24 mouse cellular contexts compared by ENCODE assay signal in the genomic region with DNA sequence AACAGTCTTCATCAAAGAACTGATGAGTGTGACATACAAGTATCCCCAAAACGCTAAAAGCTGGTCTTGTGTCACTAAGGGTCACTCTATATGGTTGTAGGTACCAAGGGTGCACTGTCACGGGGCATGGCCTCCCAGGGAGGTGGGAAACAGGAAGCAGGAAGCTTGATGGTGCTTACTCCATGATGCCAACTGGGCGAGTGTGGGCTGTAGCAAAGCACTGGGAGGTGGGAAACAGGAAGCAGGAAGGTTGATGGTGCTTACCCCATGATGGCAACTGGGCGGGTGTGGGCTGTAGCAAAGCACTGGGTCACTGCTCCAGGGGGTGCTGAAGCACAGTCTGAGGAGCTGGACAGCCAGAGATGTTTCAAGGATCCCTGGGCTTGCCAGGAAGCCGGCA.
A peak's percentile ranks its signal among the peaks of the same experiment; 100 is the strongest.
DNase-seq lines count a peak whose midpoint lies in the region; ATAC-seq and TF ChIP-seq lines count a peak whose summit lies in the region.
"Had no signal": no experiment of that assay in that cellular context is flagged by ENCODE, and none has a peak within 500 bp of the region (broad histone marks: within the 10 kb centered on the region; RNA-seq: fewer than 3 reads in every experiment).

No protein-coding gene starts in this region.

- peak; percentile 2 for DNase-seq in splenic B cell, adult 2 months (ENCODE audit: low read depth, low spot score)
- DNase-seq in T-cell, adult 2 months (ENCODE audit: low spot score), result no peak
- DNase-seq in left cerebral cortex, postnatal 36 days (ENCODE audit: low spot score in 2 of 2), result no peak
- no peak for DNase-seq in kidney, adult 2 months
- DNase-seq: adrenal gland, adult 8-10 months; adrenal gland, postnatal 14 days; adrenal gland, postnatal 36 days; cerebellum, adult 11-12 months; cerebellum, adult 2 months; cerebellum, adult 9-10 months; cerebellum, postnatal 10 days; cerebellum, postnatal 25 days; embryo, embryonic 11 days had no signal

- no peak for TF ChIP-seq POLR2A in kidney, adult 2 months (IDR thresholded peaks at IDR 0.05; ENCODE audit: low read depth, low read length)

- intact Hi-C loops in left cerebral cortex, postnatal 36 days (cut with DNase I), result no loop called here

- no peaks in the 10 kb centered on the region for H3K36me3 ChIP-seq in splenic B cell, adult 2 months (ENCODE audit: control insufficient read depth, insufficient read depth, low read length, poor library complexity, severe bottlenecking)
- no peaks in the 10 kb centered on the region for H3K36me3 ChIP-seq in kidney, adult 2 months (ENCODE audit: control insufficient read depth, insufficient read depth, low read length)
- H3K36me3 ChIP-seq: embryonic facial prominence, embryonic 13.5 days; embryonic facial prominence, embryonic 15.5 days; forebrain, embryonic 10.5 days; forebrain, embryonic 12.5 days had no signal

- 58% methylated on average over 5 of the region's 5 CpGs for WGBS in kidney, adult 2 months

- H3K27me3 ChIP-seq in splenic B cell, adult 2 months (ENCODE audit: control insufficient read depth, insufficient read depth, low read length, poor library complexity, severe bottlenecking), result no peaks in the 10 kb centered on the region
- H3K27me3 ChIP-seq in kidney, adult 2 months (replicated peaks; ENCODE audit: control insufficient read depth, insufficient read depth, low read length), result no peaks in the 10 kb centered on the region
- H3K27me3 ChIP-seq: embryonic facial prominence, embryonic 13.5 days; embryonic facial prominence, embryonic 15.5 days; forebrain, embryonic 12.5 days had no signal

- H3K4me1 ChIP-seq in kidney, adult 2 months (ENCODE audit: control insufficient read depth, insufficient read depth, low read length), result no peaks in the 10 kb centered on the region
- H3K4me1 ChIP-seq: embryonic facial prominence, embryonic 13.5 days; embryonic facial prominence, embryonic 15.5 days; forebrain, embryonic 10.5 days; forebrain, embryonic 12.5 days had no signal

- TF ChIP-seq CTCF in kidney, adult 2 months (conservative IDR thresholded peaks at IDR 0.05; ENCODE audit: insufficient read depth, insufficient read length, low read depth, low read length), result no peak

- ATAC-seq in common myeloid progenitor, adult 5-6 weeks (replicated peaks; ENCODE audit: low read depth, poor library complexity, severe bottlenecking), result peak; percentile 17; the same call in 1 of the 2 replicates
- ATAC-seq in granulocyte monocyte progenitor cell, adult 5-6 weeks (replicated peaks; ENCODE audit: poor library complexity, severe bottlenecking), result peak; percentile 52
- ATAC-seq in megakaryocyte progenitor cell, adult 5-6 weeks (replicated peaks; ENCODE audit: poor library complexity), result peak; percentile 35
- ATAC-seq: activated CD4-positive, CD25-positive, alpha-beta regulatory T cell, adult 4 months; forebrain, embryonic 14.5 days; forebrain, embryonic 16.5 days had no signal

- no peak overlapping the region for H3K4me3 ChIP-seq in kidney, adult 2 months (ENCODE audit: insufficient read depth, low read depth, low read length)
- H3K4me3 ChIP-seq: embryonic facial prominence, embryonic 13.5 days; embryonic facial prominence, embryonic 15.5 days; erythroblast, embryonic 14.5 days; forebrain, embryonic 10.5 days; forebrain, embryonic 12.5 days had no signal

- no peak overlapping the region for H3K27ac ChIP-seq in kidney, adult 2 months (ENCODE audit: insufficient read depth, low read depth, low read length)
- H3K27ac ChIP-seq: embryonic facial prominence, embryonic 13.5 days; embryonic facial prominence, embryonic 15.5 days; forebrain, embryonic 10.5 days; forebrain, embryonic 12.5 days had no signal
